Mouse (Mus musculus) mouse trophoblast stem cell (cell line): Measurements from ENCODE around the gene Tex35.

Source experiments
- in situ Hi-C, 2 experiments: fragments of 300-500 bp; cut with MseI, MboI; formaldehyde crosslinking; loops; 2 replicates in 1 of 2; 3 replicates in 1 of 2; pipeline ENCODE4 v1.15.1; 2025

Gene Tex35

DNA sequence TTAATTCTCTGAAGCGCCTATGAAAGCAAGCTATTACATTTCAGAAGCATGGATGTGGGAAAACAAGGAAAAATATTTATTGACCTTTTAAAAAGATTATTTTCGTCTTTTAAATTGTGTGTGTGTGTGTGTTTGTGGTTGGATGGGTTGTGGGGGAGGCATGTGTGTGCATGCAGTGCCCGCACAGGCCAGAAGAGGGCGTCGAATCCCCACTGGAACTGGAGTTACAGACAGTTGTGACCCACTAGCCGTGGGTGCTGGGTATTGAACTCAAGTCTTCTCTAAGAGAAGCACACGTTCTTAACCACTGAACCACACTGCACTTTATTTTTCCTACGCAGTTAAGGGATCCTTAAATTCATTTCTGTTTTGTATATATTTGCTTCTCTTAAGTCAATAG is 26.5 kb downstream of the Tex35 start:
- in situ Hi-C loops = loop anchor here (10.0 kb wide), 1 partner anchor 203 kb away; no protein-coding TSS in a partner anchor

DNA sequence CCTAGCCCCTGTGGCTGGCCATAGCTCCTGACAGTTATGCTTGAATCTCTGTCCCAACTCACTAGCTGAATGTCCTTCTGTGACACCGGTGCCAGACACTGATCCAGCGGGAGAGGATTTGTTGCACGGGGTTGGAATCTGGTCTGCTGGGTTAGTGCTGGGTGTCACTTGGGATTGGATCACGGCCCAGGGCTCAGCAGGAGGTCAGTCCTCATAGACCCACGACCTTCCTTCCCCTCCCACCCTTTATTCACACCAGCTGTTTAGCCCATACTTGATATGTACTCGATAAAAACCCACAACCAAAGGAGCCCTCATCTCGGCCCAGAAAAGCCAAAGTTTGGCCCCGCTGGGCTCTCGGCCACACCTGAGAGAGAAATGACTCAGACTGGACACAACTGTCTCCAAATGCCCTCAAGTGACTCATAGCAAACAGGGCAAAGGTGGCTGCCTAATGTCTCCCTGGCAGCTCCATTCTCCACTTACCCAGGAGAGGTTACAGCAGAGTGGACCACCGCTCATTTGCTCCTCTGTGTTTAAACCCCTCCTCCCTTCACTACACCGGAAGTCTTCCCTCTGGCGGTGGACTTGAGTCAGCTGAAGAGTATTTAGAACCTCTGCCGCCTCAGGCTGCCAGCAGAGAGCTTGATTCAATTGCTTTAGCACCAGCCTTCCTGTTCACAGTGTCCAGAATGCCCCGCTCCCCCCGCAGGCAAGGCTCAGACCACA is 27.2 kb downstream of the Tex35 start:
- in situ Hi-C loops = loop anchor here (10.0 kb wide), 1 partner anchor 204 kb away; no protein-coding TSS in a partner anchor

DNA sequence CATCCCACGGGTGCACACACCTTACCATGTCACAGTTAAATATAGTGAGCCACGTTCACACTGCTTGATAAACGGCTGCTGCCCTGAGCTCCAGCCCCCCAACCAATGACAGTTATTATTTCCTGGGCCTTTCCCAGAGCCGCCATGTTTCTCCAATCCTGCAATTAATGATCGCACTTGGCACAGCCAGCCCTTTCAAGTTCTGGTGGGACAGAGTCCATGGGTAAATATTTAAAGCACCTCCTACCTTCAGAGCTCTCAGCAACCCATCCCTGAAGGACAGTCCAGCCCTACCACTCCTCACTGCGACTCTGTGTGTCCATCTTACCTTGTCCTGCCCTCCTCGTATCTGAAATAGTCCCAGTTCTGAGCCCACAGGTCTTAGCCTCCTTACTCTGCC is 28.4 kb downstream of the Tex35 start:
- in situ Hi-C loops = loop anchor here (10.0 kb wide), 1 partner anchor 205 kb away; no protein-coding TSS in a partner anchor

DNA sequence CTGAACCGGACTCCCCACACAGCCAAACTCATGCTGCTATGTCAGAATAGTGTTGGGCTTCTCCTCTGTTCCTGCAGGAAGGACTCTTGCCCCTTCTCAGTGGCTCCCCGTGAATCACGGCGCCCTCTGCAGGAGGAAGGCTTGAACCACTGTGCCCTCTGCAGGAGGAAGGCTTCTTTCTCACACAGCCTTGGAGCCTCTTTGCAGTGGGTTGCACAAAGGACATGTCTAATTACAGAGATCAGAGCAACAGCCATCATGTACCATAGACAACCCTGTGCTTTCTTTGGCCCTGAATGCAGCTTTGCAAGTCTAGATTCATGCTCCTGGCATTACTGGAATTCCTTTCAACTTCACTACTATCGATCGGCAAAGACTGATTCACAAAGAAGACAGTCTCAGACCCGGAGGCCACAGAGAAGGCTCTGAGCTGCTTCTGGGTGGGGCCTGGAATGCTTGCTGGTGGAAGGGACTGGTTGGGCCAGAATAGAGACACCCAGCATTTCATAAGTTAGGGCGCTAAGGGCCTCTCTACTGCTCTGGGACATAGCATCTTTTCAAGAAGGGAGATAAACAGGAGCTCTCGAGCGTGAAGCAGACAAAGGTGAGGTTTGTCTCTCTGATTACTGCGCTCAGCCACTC is 29.0 kb downstream of the Tex35 start:
- in situ Hi-C loops = loop anchor here (5.0 to 10.0 kb wide), 4 partner anchors 162 to 337 kb away; no protein-coding TSS in a partner anchor

DNA sequence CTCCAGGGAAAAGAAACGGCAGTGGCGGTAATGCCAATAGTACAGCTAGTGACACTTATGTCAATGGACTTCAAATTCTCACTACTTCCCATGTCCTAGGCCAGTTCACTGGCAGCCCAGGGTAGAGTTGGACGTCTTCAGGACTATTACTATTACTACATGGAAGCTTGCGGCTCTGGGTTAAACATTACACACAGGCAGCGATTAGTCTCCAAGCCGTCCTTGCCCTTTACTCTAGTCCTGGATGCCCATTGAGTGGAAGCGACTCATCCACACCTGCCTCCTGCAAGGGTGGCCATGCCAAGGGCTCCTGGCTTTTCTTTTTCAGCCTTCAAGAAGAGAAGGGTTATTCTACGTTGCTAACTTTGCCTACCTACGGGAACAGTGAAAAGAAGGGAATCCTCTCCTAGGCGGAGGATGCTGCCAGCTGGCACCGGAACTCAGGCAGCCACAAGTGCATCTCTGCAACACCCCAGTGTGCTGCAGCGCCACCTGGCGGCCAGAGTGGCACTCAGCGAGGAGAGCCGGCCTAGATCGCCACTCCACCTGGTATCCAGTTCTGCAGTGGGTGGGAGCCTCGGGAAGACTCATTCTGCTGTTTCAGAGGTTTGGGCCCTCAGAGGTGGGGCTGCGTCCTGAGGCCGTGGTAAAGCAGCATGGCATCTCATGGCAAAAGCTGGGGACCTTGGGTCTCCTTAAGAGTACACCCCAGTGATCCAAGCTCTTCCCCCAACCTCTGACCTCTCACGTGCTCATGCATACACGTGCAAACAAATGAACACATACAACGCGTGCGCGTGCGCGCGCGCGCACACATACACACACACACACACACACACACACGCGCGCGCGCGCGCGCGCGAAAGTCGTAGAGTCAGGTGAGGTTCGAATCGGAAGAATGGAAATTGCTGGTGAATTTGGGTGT is 31.4 kb downstream of the Tex35 start:
- in situ Hi-C loops = loop anchor here (5.0 to 10.0 kb wide), 3 partner anchors 160 to 335 kb away; no protein-coding TSS in a partner anchor

DNA sequence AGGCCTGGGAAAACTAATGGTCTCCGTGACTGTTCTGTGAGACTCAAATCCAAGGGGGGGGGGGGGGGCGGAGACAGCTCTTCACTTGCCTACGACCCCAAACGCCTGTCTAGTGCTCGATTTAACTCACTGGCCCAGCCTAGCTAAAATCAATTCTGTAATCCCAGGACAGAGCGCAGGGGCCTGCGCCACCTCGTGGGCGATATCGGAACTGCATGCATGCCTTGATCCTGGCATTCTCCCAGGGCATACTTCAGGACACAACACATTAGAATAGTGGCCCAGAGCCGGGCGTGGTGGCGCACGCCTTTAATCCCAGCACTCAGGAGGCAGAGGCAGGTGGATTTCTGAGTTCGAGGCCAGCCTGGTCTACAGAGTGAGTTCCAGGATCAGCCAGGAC is 32.2 kb downstream of the Tex35 start:
- in situ Hi-C loops = loop anchor here (5.0 to 10.0 kb wide), 3 partner anchors 159 to 334 kb away; no protein-coding TSS in a partner anchor

DNA sequence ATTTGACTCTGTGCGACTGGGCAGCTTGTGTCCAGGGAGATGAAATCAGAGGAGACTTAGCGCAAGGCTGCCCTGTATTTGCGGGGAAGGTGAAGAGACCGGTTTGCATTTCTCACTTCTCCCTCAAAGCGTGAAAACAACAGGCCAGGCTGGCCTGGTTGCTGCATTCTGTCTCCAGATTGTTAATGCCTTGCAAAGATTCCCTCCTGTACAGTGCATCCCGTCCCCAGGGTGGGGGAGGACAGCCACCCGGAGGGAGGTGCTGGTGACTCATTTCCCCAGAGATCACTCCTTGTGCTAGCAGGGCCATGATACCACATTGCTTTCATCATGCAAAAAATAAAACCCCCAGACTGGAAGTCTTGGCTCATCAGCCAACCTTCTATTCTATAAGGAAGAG is 33.5 kb downstream of the Tex35 start:
- in situ Hi-C loops = loop anchor here (5.0 to 10.0 kb wide), 3 partner anchors 158 to 333 kb away; no protein-coding TSS in a partner anchor

DNA sequence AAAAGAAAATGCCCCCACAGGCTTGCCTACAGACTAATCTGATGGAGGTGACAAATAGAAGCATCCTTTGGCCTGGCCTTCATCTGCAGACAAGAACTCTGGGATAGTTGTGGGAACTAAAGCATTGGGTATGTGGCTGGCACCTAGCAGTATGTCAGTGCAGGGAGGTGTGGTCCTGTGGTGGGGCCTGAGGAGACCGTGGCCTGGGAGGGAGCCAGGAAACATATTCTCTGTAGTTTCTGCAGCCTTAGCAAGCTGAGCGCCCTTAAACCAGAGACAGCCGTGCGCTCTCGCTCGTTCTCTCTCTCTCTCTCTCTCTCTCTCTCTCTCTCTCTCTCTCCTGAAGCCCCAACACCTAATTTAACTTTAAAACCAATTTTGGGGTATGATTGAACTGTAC is 34.1 kb downstream of the Tex35 start:
- in situ Hi-C loops = loop anchor here in 1 of 2 experiments (10.0 kb wide), 1 partner anchor 320 kb away; no protein-coding TSS in a partner anchor

DNA sequence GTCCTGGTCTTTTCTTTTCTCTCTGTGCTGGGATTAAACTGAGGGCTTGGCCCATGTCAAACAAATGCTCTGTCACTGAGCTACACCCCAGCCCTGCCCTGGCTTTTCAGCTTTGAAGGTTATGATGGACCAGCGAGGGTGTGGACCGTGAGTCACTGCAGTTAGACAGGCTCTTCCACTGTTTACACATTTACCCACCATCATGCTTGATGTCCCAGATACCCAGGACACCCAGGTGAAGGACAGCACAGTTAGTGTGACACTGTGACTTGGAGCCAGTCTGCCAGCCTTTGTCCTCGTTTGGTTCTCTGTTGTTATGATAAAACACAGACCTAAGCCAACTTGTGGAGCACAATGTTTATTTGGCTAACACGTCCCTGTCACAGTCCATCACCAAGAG is 34.9 kb downstream of the Tex35 start:
- in situ Hi-C loops = loop anchor here in 1 of 2 experiments (10.0 kb wide), 1 partner anchor 319 kb away; no protein-coding TSS in a partner anchor

DNA sequence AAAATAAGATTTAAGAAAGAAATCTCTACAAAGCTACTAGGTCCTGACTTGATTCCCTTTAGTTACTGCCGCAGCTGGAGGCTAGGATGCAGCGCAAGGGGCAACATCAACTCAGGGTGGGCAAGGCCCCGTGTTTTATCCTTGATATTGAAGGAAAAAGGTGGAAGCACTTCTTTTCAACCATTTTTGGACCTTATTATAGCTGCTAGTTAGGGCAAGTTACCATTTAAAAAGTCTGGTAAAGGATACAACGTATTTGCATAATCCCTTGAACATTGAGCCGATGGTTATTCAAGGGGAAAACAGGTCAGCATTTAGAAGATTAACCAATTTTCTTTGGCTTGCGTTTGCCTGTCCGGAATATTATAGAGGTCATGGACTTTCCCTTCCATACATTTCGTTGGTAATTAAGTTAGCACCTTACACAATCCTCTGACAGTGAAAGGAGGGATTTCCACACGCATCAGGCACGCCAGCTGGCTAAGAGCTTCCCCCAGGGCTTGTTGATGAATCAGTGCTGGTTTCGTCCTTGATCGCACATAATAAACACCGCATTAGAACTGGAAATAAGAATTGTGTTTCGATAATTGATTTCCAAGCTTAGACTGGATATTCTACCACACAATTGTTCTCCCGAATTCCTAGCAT is 39.2 kb downstream of the Tex35 start:
- in situ Hi-C loops = no loop called here

DNA sequence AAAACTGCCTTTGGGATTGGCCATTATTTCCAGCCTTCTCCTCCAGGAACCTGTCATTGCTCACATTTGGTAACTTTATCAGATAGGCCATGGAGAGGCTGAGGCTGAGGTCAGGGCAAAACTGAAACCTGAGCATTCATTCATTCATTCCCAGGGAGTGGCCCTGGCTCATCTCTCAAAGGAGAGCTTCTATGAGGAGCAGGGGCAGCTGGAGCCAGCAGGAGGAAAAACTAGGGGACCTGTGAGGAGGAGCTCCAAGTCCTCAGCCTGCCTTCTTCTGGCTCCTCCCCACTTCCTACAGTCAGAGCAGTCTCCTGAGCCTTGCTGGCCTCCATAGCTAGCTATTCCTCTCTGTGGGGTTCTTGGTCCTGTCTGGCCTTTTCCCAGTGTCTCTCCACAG is 40.2 kb downstream of the Tex35 start:
- in situ Hi-C loops = no loop called here

DNA sequence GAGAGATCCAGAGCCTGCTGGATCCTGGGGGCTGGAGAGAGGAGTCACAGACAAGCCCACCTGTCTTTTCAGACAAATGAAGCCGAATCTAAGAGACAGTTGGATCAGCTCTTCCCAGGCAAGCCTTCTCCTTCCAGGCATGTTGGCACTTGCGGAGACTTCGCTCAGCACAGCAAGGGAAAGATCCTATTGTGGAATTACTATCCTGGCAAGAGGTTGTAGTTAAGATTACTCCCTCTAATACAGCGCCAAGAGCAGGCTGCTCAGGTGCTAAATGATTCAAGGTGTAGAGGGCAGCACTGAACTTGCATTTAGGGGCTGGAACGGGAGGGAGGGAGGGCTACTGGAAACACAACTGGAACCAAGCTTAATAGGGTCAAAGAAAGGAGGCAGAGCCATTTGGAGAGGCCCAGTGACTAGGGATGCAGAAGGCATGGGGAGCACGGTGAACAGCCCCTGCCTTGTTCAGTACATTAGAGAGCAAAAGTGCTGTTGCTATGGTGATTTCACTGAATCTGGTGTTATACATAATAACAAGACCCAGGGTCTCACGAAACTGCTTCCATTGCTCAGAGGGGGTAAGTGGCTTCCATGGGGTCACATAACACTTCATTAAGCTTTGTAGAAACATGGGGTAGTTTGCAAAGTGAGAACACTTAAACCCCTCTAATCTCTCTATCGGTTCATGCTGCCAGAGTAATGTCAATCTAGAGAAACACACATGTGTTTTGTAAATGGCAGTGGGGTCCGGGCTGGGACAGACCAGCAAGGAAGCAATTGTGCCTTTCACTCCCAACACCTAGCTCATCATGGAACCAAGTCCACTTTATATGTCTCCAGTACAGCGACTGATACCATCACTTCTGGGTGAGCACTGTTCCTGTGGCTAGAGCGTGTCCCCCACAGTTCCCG is 42.4 kb downstream of the Tex35 start:
- in situ Hi-C loops = no loop called here

DNA sequence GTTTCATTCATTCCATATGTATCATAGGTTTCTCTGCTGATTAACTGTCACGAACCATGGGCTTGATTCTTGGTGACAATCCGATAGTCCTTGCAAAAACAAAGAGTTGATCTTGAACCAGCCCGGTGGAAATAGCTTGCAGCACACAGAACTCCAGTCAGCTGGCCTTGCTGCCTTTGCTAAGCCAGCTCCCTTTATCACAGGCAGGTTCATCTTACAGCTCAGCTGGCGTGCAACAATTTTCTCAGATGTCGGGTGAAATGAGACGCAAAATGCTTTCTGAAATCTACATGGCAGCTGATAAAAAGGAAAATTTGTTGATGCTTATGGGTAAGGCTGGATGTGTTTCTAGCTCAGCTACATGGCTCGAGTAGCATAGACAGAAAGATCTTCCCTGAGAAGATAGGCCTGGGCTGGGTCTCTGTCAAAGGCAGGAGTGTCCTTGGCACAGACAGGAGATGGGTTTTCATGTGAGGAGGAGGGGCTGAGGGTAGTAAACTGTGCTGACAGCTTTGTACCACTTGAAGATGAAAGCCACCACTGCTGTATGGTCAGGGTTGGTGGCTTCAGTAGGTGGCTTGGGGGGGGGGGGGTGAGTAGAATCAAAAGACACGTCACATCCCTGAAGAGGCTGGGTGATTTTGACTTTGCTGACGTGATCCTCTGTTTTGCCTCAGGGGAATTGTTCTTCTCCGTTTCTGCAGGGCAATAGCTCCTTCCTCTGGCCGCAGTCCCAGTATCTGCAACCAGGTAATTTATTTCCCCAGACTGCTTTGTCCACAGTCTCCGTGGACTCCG is 45.0 kb downstream of the Tex35 start:
- in situ Hi-C loops = no loop called here

DNA sequence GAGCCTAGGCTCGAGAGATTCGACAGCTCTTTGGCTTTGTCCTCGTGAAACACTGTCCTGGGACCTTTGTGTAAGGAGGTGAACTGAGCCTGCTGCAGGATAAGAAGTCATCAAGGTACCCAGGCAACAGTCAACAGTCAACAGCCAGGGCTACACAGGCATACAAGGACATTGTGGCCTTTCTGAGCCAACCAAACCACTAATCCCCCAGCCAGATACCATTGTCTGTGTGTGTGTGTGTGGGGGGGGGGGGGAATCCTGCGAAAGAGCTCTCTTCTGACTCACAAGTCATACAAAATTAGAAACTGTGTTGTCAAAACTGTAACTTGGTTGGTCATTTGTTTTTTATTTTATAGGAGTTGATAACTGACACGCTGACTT is 46.0 kb downstream of the Tex35 start:
- in situ Hi-C loops = no loop called here

DNA sequence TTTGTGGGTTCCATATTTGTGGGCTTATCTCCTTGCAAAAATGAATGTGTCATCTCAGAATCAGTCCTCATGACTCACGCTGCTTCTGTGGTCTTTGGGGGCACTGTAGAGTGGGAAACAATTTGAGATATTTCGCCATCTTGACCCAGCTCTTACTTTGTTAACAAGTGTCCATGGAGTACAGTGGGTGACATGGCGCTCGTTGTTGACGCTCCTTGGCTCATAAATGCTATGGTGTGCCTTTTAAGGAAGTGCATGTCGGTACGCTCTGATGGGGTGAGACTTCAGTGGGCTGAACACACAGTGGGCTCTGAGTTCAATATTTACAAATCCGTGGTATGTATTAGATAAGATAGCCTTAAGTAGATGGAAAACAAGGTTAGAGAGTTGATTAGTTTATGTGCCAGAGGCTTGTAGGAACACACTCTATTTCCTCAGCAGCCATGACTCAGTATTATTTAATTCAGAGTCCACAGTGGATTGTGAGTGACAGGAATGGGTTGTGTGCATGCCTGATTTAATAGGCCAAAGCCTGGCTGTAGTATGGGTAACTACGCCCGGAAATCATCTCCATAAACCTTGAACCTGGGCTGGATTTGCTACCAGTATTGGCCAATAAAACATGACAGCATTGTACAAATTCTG is 46.6 kb downstream of the Tex35 start:
- in situ Hi-C loops = no loop called here

DNA sequence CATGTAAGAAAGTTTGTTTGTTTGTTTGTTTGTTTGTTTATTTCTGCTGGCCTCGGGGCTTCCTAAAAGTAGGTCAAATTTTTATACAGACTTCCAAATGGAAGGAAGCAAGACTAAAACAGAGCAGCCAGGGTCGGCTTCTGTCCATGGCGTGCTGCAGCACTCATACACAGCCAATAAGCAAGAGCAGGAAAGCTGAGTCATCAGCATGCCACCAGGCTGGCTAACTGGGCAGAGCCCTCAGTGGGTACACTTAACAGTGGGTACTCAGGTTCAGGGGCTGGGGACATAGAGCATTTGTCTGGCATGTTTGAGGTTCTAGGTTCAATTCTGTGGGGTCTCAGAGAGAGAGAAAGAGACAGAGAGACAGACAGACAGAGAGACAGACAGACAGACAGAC is 47.3 kb downstream of the Tex35 start:
- in situ Hi-C loops = no loop called here

DNA sequence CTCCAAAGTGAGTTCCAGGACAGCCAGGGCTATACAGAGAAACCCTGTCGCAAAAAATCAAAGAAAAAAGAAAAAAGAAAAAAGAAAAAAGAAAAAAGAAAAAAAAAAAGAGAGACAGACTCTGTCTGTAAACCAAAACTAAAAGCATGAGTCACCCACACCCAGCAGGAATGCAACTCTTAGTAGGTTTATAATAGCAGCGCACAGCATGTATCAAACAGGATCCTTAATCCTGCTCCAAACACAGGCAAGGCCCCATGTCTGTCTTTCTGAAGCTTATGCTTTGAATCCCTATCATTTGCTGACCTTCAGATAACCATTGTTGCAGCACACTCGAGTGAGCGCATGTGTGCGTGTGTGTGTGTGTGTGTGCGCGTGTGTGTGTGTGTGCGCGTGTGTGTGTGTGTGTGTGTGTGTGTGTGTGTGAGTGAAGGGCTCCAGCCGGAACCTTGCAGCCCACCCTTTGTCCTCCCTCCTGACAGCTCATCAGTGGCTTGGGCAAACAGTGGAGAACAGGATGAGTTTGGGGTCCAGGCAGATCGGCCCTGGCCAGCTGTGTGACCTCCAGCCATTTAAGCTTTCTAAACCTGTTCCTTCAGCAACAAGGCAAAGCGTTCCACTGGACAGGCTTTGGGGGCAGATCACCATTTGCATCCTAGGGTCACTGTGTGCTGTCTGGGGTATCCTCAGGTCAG is 47.9 kb downstream of the Tex35 start:
- in situ Hi-C loops = no loop called here

DNA sequence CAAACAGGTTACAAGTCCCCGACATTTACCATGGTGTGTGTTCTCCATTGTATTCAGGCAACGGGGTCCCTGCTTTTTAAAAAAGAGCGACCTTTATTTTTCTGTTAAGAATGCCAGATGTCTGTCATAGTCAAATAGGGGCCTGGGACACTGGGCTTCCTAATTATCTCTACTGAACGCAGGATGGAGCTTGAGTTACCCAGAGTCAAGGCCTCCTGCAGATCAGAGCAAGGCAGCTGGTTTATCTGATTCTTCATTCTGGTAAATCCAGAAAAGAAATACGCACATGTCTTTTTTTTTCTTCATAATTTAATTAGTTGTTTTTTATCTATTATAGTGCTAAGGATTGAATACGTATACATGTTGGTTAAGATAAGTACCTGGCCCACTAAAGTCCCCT is 52.6 kb downstream of the Tex35 start:
- in situ Hi-C loops = no loop called here
